Mouse (Mus musculus): ENCODE data around the gene Defb41. TPM values are rescaled to one million over a fixed set of nuclear protein-coding genes. Genes with fewer than 3 reads are reported as not detected.

Gene Defb41
- polyA plus RNA-seq, 1 experiment = not detected

GRCm38 (mm10) chr1:18223385-18223945 is 41.5 kb downstream of the Defb41 start:
- Histone ChIP-seq H3K4me1 (no peaks in the 10 kb centered on the region), H3K4me3 (replicated peaks) (no peak overlapping the region), H3K27me3 (replicated peaks) (no peaks in the 10 kb centered on the region), H3K36me3 (replicated peaks; ENCODE audit: low read length) (no peaks in the 10 kb centered on the region), H3K9me3 (no peaks in the 10 kb centered on the region)
- TF ChIP-seq FLI1 (IDR thresholded peaks at IDR 0.05; ENCODE audit: low read length) (no peak), GATA1 (IDR thresholded peaks at IDR 0.05; ENCODE audit: borderline replicate concordance, low read length) (no peak)

Other genes starting within 250 kb of the Defb41 start
- not detected in 2 replicates for gene Crisp4, start 119.2 kb downstream of the Defb41 start, polyA plus RNA-seq (2012; ENCODE audit: insufficient read depth, low replicate concordance)
- gene Defb18, start 27.7 kb downstream of the Defb41 start, polyA plus RNA-seq (2012; ENCODE audit: insufficient read depth, low replicate concordance) = not detected in 2 replicates

Data from megakaryocyte, embryonic 14.5 days (primary cell).